Mouse (Mus musculus) splenic B cell, adult 2 months (primary cell): ENCODE data around the gene Hfe.
"Not testable (repeated sequence)": the region's sequence is repeated elsewhere in the genome, so short reads cannot be mapped to it uniquely, and the experiment has no call there.

Source experiments
- DNase-seq: peaks from one replicate; pipeline ENCODE4 v3.0.0-alpha.2; 2011; ENCODE audit warnings: low read depth, low spot score
- H3K27me3 ChIP-seq: 2 replicates; pipeline ENCODE4 v1.6.1; 2012; ENCODE audit warnings: mild to moderate bottlenecking, low read length, moderate library complexity, mixed read lengths; ENCODE audit not compliant: control insufficient read depth, poor library complexity, insufficient read depth, severe bottlenecking
- H3K36me3 ChIP-seq: 2 replicates; pipeline ENCODE4 v1.6.1; 2012; ENCODE audit warnings: mild to moderate bottlenecking, low read length, moderate library complexity, mixed read lengths; ENCODE audit not compliant: control insufficient read depth, poor library complexity, insufficient read depth, severe bottlenecking

Gene Hfe

DNA sequence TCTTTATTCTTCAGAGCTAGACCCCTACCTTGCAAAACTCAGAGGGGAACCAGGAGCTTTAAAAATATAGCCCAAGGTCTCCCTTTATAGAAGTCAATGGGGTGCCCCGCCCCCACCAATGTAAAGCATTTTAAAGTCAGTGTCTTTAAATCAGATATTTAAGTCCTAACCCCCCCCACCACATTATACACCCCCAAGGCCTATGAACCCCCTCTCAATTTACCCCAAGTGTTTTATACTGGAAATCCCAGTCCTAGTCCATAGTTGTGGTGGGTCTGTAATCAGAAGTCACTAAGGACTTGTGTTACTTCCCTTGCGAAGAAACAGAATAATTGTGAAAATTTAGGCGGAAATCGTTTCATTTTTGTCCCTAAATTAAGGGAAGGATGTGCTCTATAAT is 27.4 kb upstream of the Hfe start:
- Histone ChIP-seq H3K27me3 (no peaks in the 10 kb centered on the region), H3K36me3 (0 out of 2 replicates have a peak, but pooled peaks cover 2% of the 10 kb centered on the region)
- DNase-seq: peak; percentile 25

DNA sequence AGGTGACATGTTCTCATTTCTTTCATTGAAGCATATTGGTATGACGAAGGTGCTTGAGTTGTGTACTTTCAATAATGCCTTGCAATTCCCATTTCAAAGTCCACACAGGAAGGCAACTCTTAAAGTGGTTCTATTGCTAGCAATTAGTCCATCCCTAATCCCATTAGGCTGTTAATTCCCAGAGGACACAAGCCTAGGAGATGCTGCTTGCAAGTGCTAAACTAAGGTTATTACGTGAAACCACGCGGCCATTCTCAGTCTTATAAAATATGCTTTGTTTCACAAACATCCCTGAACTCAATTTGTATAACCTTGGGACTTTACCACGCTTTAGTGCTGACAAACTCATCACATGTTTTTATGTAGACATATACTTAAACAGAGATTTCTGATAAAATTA is 26.4 kb upstream of the Hfe start:
- Histone ChIP-seq H3K36me3 (no peaks in the 10 kb centered on the region), H3K27me3 (no peaks in the 10 kb centered on the region)
- DNase-seq: no peak

DNA sequence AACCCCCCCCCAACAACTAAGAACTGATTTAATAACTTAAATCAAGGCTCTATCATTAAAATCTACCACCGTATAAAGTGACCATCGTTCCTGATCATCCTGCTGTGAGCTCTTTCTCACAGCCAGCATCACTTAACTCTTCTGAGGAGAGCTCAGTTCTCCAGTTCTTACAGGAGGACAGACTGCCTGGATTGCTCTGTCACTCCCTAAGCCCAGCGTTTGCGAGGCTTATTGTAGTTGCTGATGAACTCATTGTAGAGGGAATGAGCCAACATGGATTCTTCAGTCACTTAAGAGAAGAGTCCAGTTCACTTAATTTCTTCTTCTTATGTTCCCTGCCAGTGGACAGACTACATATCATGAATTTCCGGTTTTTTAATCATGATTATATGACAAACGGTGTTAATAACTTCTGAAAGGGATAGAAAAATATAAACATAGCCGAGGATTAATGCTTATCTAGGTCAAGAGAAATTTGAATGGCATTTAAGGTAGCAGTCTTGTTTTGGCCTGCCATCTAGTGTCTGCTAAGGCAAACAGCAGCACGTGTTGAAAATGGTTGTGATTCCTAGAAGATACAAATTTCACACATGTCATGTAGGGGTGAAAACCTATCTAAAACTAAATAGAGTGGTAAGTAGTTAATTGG is 21.6 kb upstream of the Hfe start:
- Histone ChIP-seq H3K27me3 (no peaks in the 10 kb centered on the region), H3K36me3 (no peaks in the 10 kb centered on the region)
- peak; percentile 79 for DNase-seq

DNA sequence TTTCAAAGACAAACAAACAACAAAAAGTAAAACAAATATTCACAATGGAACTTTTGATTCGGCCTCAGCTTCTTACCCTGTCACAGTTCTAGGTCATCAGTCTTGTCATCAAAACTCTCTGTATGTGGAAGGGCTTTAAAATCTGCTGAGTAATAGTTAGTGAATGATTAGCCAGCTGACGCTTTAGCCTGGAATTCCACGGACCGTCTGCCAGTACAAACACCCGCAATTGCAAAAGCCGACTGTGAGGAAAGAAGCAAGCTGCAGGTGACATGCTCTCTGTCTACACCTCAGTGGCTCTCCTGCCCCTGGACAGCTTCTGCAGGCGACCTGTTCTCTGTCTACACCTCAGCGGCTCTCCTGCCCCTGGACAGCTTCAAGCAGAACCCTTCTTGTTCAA is 19.8 kb upstream of the Hfe start:
- H3K36me3 ChIP-seq: no peaks in the 10 kb centered on the region
- no peak for DNase-seq
- no peaks in the 10 kb centered on the region for H3K27me3 ChIP-seq

GRCm38 (mm10) chr13:23729706-23730105 is 19.1 kb upstream of the Hfe start:
- no peaks in the 10 kb centered on the region for H3K27me3 ChIP-seq
- no peaks in the 10 kb centered on the region for H3K36me3 ChIP-seq
- no peak for DNase-seq

GRCm38 (mm10) chr13:23729192-23729525 is 18.5 kb upstream of the Hfe start:
- Histone ChIP-seq H3K27me3 (no peaks in the 10 kb centered on the region), H3K36me3 (no peaks in the 10 kb centered on the region)
- no peak for DNase-seq

- H3K36me3 ChIP-seq: no peaks in the 10 kb centered on the region
- H3K27me3 ChIP-seq: no peaks in the 10 kb centered on the region
- DNase-seq: no peak
These were observed 18.0 kb upstream of the Hfe start for GRCm38 (mm10) chr13:23728472-23729191.

DNA sequence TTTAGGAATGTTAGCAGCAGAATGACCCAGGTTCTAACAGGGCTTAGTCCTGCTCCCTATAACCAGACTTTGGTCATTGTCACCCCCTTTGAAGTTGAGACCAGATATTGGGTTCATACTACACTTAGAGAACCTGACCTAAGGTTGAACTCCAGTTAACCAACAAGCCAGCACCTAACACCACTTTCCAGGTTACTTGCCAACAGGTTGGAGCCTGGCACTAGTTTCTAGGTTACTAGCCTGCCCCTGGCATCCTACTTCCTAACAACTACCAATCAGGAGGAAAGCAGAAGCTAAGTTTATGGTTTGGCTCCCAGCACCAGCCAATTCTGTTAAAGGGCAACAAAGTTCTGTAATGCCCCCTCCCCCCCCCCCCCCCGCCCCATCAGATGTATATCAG is 14.6 kb upstream of the Hfe start:
- Histone ChIP-seq H3K27me3 (no peaks in the 10 kb centered on the region), H3K36me3 (no peaks in the 10 kb centered on the region)
- DNase-seq: no peak

GRCm38 (mm10) chr13:23724239-23724638 is 13.6 kb upstream of the Hfe start:
- Histone ChIP-seq H3K36me3 (no peaks in the 10 kb centered on the region), H3K27me3 (no peaks in the 10 kb centered on the region)
- DNase-seq: no peak

GRCm38 (mm10) chr13:23717593-23718245 is 7.1 kb upstream of the Hfe start:
- not testable (repeated sequence) for DNase-seq, H3K36me3 ChIP-seq, H3K27me3 ChIP-seq

DNA sequence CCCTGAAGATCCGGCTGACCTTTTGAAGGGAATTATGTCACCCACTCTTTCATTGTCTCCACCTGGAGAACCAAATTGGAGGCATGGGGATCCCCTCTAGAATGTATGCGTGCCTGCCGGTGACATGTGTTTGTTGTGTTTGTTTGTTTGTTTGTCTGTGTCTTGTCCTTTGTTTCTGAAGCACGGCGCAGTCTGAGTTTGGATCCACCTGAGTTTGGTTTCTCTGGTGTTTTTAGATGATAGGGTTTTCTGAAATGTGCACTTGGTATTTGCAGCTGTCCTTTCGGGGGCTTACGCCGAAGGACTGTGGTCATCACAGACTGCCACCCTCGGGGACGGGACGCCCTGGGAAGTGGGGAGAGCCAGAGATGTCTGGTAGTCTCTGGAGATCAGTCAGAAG is 6.5 kb upstream of the Hfe start:
- no peak for DNase-seq
- no peaks in the 10 kb centered on the region for H3K36me3 ChIP-seq
- no peaks in the 10 kb centered on the region for H3K27me3 ChIP-seq

DNA sequence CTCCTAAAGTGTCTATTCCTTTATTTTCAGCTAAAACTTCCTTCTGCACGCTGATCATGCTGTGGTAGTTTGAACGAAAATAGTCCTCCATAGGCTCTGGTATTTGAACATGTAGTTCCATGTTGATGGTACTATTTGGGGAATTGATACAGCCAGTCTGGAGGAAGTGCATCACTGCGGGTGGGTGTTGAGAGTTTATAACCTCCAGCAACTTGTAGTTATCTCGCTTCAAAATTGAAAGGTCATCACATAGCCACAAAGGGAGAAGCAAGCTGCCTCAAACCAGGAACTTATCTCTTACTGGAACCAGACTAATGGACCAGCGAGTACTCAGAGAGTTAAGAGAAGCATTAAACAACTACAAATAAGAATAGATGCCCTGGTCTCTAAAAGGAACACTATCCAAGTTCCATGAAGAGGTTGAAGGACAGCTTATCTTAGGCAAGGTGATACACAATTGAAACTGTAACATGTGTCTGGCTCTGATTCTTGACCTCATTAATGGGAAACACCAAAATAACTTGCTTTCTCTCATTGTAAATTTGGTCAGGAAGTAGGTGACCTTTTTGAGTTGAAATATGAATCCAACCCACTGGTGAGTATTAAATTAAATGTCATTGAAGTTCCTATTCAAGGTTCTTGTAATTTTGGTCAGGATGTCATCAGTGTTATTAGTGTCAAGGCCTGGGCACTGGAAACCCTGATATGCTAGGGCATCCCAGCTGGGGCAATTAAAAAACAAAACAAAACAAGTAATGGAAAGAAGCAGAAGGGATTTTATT is 5.8 kb upstream of the Hfe start:
- no peaks in the 10 kb centered on the region for H3K36me3 ChIP-seq
- no peak for DNase-seq
- no peaks in the 10 kb centered on the region for H3K27me3 ChIP-seq

GRCm38 (mm10) chr13:23709714-23710373 is 810 bp downstream of the Hfe start:
- no peak for DNase-seq
- no peaks in the 10 kb centered on the region for H3K27me3 ChIP-seq
- no peaks in the 10 kb centered on the region for H3K36me3 ChIP-seq

DNA sequence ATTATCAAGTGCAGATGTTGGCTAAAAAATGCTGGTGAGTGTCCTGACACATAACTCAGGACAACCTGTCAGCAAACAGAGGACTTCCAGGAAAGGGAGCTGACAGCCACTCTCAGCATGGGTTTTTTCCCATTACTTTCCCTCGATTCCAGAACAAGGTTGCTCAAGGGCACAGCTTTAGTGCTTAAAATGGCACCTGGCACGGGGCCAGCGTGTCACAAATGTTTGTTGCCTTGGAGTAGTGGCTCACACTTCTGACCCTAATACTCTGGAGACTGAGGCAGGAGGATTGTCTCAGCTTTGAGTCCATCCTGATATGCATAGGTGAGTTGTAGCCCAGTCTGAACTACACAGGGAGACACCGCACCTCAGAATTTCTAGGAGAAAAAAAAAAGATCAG is 2.0 kb downstream of the Hfe start:
- Histone ChIP-seq H3K27me3 (no peaks in the 10 kb centered on the region), H3K36me3 (no peaks in the 10 kb centered on the region)
- DNase-seq: no peak
